Mouse (Mus musculus): Measurements from ENCODE around the gene Cypt3.

The Cypt3 gene

GRCm38 (mm10) chrX:153558293-153558692 is at the start of gene Cypt3:
TSS of gene Cypt3 (plus strand) at chrX:153558593.
- H3K36me3 ChIP-seq (ENCODE audit: control insufficient read depth, insufficient read depth, low read length, poor library complexity, severe bottlenecking), result no peaks in the 10 kb centered on the region
- DNase-seq (ENCODE audit: low read depth, low spot score), result no peak
- H3K27me3 ChIP-seq (ENCODE audit: control insufficient read depth, insufficient read depth, low read length, poor library complexity, severe bottlenecking), result no peaks in the 10 kb centered on the region

- no peaks in the 10 kb centered on the region for H3K27me3 ChIP-seq (ENCODE audit: control insufficient read depth, insufficient read depth, low read length, poor library complexity, severe bottlenecking)
- DNase-seq (ENCODE audit: low read depth, low spot score), result no peak
- no peaks in the 10 kb centered on the region for H3K36me3 ChIP-seq (ENCODE audit: control insufficient read depth, insufficient read depth, low read length, poor library complexity, severe bottlenecking)
Observed at GRCm38 (mm10) chrX:153515491-153515890, 42.9 kb upstream of the Cypt3 start.

GRCm38 (mm10) chrX:153528399-153528798 is 30.0 kb upstream of the Cypt3 start:
- DNase-seq (ENCODE audit: low read depth, low spot score), result peak; percentile 0
- Histone ChIP-seq H3K36me3 (ENCODE audit: control insufficient read depth, insufficient read depth, low read length, poor library complexity, severe bottlenecking) (no peaks in the 10 kb centered on the region), H3K27me3 (ENCODE audit: control insufficient read depth, insufficient read depth, low read length, poor library complexity, severe bottlenecking) (no peaks in the 10 kb centered on the region)

GRCm38 (mm10) chrX:153556634-153557033 is 1.8 kb upstream of the Cypt3 start:
- DNase-seq (ENCODE audit: low read depth, low spot score), result no peak
- Histone ChIP-seq H3K36me3 (ENCODE audit: control insufficient read depth, insufficient read depth, low read length, poor library complexity, severe bottlenecking) (no peaks in the 10 kb centered on the region), H3K27me3 (ENCODE audit: control insufficient read depth, insufficient read depth, low read length, poor library complexity, severe bottlenecking) (no peaks in the 10 kb centered on the region)

GRCm38 (mm10) chrX:153564650-153565049 is 6.3 kb downstream of the Cypt3 start:
- no peak for DNase-seq (ENCODE audit: low read depth, low spot score)
- Histone ChIP-seq H3K27me3 (ENCODE audit: control insufficient read depth, insufficient read depth, low read length, poor library complexity, severe bottlenecking) (no peaks in the 10 kb centered on the region), H3K36me3 (ENCODE audit: control insufficient read depth, insufficient read depth, low read length, poor library complexity, severe bottlenecking) (no peaks in the 10 kb centered on the region)

GRCm38 (mm10) chrX:153599583-153599982 is 41.2 kb downstream of the Cypt3 start:
- Histone ChIP-seq H3K27me3 (ENCODE audit: control insufficient read depth, insufficient read depth, low read length, poor library complexity, severe bottlenecking) (no peaks in the 10 kb centered on the region), H3K36me3 (ENCODE audit: control insufficient read depth, insufficient read depth, low read length, poor library complexity, severe bottlenecking) (no peaks in the 10 kb centered on the region)
- no peak for DNase-seq (ENCODE audit: low read depth, low spot score)
